Mouse (Mus musculus) ES-Bruce4 (cell line): Measurements from ENCODE around the gene Slc25a5.

ENCODE experiments used
- CTCF ChIP-seq: IDR thresholded peaks from one replicate; pipeline ENCODE4 v1.8.1; 2011; ENCODE audit warnings: low read depth, low read length
- EP300 ChIP-seq: IDR thresholded peaks from 2 replicates; pipeline ENCODE4 v1.6.1; 2011; ENCODE audit warnings: low read depth, low read length; ENCODE audit not compliant: insufficient read depth
- POLR2A ChIP-seq: IDR thresholded peaks from one replicate; pipeline ENCODE4 v1.8.1; 2011; ENCODE audit warnings: low read length; ENCODE audit not compliant: insufficient read depth

GRCm38 (mm10) chrX:36758566-36758965 lies 36.9 kb upstream of the Slc25a5 start:
- TF ChIP-seq CTCF (no peak), POLR2A (no peak), EP300 (no peak)
